Mouse (Mus musculus) C2C12 (cell line): ENCODE measurements around the gene Psmb3.

ENCODE experiments used
- CEBPB ChIP-seq: IDR thresholded peaks from one replicate; pipeline ENCODE4 v1.6.1; 2011; ENCODE audit warnings: low read depth, mild to moderate bottlenecking, control low read depth, moderate library complexity
- CTCF ChIP-seq: IDR thresholded peaks from one replicate; pipeline ENCODE4 v1.5.1; 2011; ENCODE audit not compliant: control insufficient read depth, insufficient read depth, insufficient read length
- USF1 ChIP-seq: IDR thresholded peaks from one replicate; pipeline ENCODE4 v1.6.1; 2011; ENCODE audit warnings: low read depth, mild to moderate bottlenecking, control low read depth, moderate library complexity

DNA sequence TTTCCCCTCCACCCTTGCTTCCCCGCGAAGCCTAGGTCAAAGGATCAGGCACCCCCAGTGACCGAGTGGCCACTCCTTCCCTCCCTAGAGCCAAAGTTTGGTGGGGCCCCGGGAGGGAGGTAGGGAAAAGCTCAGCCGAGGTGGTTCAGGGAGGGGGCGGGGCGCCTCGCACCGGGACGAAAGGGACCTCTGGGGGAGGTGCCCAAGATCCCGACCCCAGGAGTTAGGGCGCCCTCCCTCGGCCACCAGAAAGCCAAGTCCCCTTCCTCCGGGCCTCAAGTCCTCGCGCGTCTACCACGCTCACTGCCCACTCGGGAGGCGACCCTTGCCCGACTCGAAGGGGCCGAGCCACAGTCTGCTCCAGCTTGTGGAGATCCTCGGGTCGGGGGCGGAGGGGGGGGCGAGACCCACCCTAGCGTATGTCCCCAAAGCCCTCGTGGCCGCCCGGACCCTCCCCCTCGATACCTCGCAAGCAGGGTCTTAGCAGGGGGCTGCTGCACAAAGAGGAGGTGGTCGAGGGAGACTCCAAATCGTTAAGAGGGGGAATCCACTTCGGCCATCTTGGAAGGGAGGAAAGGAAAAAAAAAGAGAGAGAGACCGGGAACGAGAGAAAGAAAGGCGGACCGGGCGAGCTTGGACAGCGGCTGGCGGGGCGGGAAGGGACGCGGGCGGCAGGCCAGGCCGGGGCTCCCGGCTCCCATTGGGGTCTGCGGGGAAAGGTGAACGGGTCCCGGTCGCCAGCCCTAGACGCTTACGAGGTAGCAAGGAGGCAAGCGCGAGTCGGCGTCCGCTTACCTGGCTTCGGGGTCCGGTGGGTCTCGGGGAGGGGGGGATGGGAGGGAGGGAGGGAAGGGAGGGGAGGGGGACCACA lies 4.2 kb upstream of the Psmb3 start:
- TF ChIP-seq CTCF (peak; percentile 72), USF1 (no peak), CEBPB (no peak)
